ENCODE assay signal across 8 mouse cellular contexts in the genomic region with DNA sequence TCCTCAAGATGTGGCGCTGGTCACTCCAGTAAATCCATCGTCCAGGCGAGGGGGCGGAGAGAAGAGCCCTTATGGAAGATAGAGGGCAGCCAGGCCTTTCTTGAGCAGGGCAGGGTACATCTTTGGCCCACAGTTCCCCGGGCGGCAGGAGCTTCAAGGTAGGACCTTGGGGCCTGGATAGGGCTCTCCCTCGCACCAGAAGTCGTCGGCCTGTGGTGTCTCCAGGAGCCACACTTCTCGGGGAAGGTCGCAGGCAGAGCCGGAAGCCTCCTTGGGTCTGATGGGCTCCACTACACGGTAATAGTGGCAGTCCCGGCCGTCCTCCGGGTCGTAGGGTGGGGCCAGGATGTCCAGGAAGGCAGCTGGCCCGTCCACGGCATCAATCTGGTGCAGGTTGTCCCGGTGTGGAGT. TPM values are rescaled to one million over a fixed set of nuclear protein-coding genes. Genes with fewer than 3 reads are reported as not detected.
A peak's percentile ranks its signal among the peaks of the same experiment; 100 is the strongest.
DNase-seq lines count a peak whose midpoint lies in the region; ATAC-seq and TF ChIP-seq lines count a peak whose summit lies in the region.

No protein-coding gene starts in this region.

- TF ChIP-seq POLR2A in olfactory bulb, adult 2 months (IDR thresholded peaks at IDR 0.05; ENCODE audit: insufficient read depth, low read depth, low read length), result no peak

- H3K4me2 ChIP-seq in embryonic facial prominence, embryonic 15.5 days (replicated peaks), result peak overlapping the region; percentile 93
- peak overlapping the region; percentile 93 for H3K4me2 ChIP-seq in hindbrain, embryonic 12.5 days (replicated peaks)
- H3K4me2 ChIP-seq in liver, embryonic 12.5 days, result peak overlapping the region; percentile 98

- peaks cover 3% of the 10 kb centered on the region; the same call in 1 of the 2 replicates for H3K36me3 ChIP-seq in embryonic facial prominence, embryonic 15.5 days
- no peaks in the 10 kb centered on the region for H3K36me3 ChIP-seq in hindbrain, embryonic 12.5 days
- H3K36me3 ChIP-seq in liver, embryonic 12.5 days, result peaks cover 23% of the 10 kb centered on the region

- TF ChIP-seq CTCF in layer of hippocampus, adult 2 months (conservative IDR thresholded peaks at IDR 0.05), result no peak
- TF ChIP-seq CTCF in olfactory bulb, adult 2 months (IDR thresholded peaks at IDR 0.05; ENCODE audit: insufficient read depth, low read depth, low read length), result no peak

- WGBS in embryonic facial prominence, embryonic 15.5 days, result 2% methylated on average over 20 of the region's 20 CpGs
- WGBS in hindbrain, embryonic 12.5 days, result under 1% methylated on average over 20 of the region's 20 CpGs
- under 1% methylated on average over 20 of the region's 20 CpGs for WGBS in liver, embryonic 12.5 days (ENCODE audit: insufficient replicate concordance)
- WGBS in olfactory bulb, adult 2 months, result 15% methylated on average over 20 of the region's 20 CpGs

- H3K9ac ChIP-seq in embryonic facial prominence, embryonic 15.5 days, result peak overlapping the region; percentile 95
- H3K9ac ChIP-seq in hindbrain, embryonic 12.5 days, result peak overlapping the region; percentile 79
- peak overlapping the region; percentile 95 for H3K9ac ChIP-seq in liver, embryonic 12.5 days

- peak overlapping the region; percentile 95 for H3K27ac ChIP-seq in layer of hippocampus, adult 2 months
- H3K27ac ChIP-seq in embryonic facial prominence, embryonic 15.5 days (replicated peaks), result peak overlapping the region; percentile 96; the same call in 1 of the 2 replicates
- H3K27ac ChIP-seq in hindbrain, embryonic 12.5 days, result peak overlapping the region; percentile 97; the same call in 1 of the 2 replicates
- peak overlapping the region; percentile 90; the same call in 1 of the 2 replicates for H3K27ac ChIP-seq in liver, embryonic 12.5 days
- no peak overlapping the region for H3K27ac ChIP-seq in olfactory bulb, adult 2 months (ENCODE audit: insufficient read depth, low read depth, low read length)

- H3K4me1 ChIP-seq in embryonic facial prominence, embryonic 15.5 days, result peaks cover 22% of the 10 kb centered on the region
- H3K4me1 ChIP-seq in hindbrain, embryonic 12.5 days, result peaks cover 25% of the 10 kb centered on the region
- H3K4me1 ChIP-seq in liver, embryonic 12.5 days, result peaks cover 35% of the 10 kb centered on the region
- peaks cover 10% of the 10 kb centered on the region for H3K4me1 ChIP-seq in olfactory bulb, adult 2 months (ENCODE audit: control insufficient read depth, insufficient read depth, low read length)

- peak overlapping the region; percentile 67 for H3K4me3 ChIP-seq in layer of hippocampus, adult 2 months
- peak overlapping the region; percentile 89 for H3K4me3 ChIP-seq in embryonic facial prominence, embryonic 15.5 days (replicated peaks)
- peak overlapping the region; percentile 66 for H3K4me3 ChIP-seq in hindbrain, embryonic 12.5 days
- peak overlapping the region; percentile 98 for H3K4me3 ChIP-seq in liver, embryonic 12.5 days
- peak overlapping the region; percentile 62 for H3K4me3 ChIP-seq in olfactory bulb, adult 2 months (ENCODE audit: insufficient read depth, low read depth, low read length)

- no peak for DNase-seq in layer of hippocampus, adult 2 months (ENCODE audit: low spot score in 2 of 2)
- DNase-seq in layer of hippocampus, postnatal 10 days (ENCODE audit: low spot score in 2 of 2), result no peak
- DNase-seq in Muller cell, postnatal 12 days (ENCODE audit: inconsistent ontology term), result peak; percentile 35

- H3K27me3 ChIP-seq in embryonic facial prominence, embryonic 15.5 days, result no peaks in the 10 kb centered on the region
- H3K27me3 ChIP-seq in hindbrain, embryonic 12.5 days, result peaks cover 11% of the 10 kb centered on the region; the same call in 1 of the 2 replicates
- no peaks in the 10 kb centered on the region for H3K27me3 ChIP-seq in liver, embryonic 12.5 days (replicated peaks)

- no peaks in the 10 kb centered on the region for H3K9me3 ChIP-seq in embryonic facial prominence, embryonic 15.5 days (replicated peaks)
- no peaks in the 10 kb centered on the region for H3K9me3 ChIP-seq in hindbrain, embryonic 12.5 days (replicated peaks)
- no peaks in the 10 kb centered on the region for H3K9me3 ChIP-seq in liver, embryonic 12.5 days (replicated peaks)

- no peak for ATAC-seq in embryonic facial prominence, embryonic 15.5 days (ENCODE audit: insufficient number of reproducible peaks, low FRiP score, low TSS enrichment, low read depth)
- peak; percentile 6 for ATAC-seq in hindbrain, embryonic 12.5 days (ENCODE audit: low FRiP score)
- ATAC-seq in liver, embryonic 12.5 days, result peak; percentile 17; the same call in 1 of the 2 replicates
- no peak for ATAC-seq in erythroid progenitor cell, adult 5-6 weeks (replicated peaks; ENCODE audit: low FRiP score, poor library complexity, severe bottlenecking)

RNA-seq across cellular contexts. Expression of a gene that starts 0.9 kb away (rescaled TPM):
- 10 to 100 TPM; 32.9 to 34.1 TPM for total RNA-seq in layer of hippocampus, adult 2 months (2021)
- 10 to 100 TPM; 38.7 to 39.2 TPM for total RNA-seq in layer of hippocampus, postnatal 10 days (2021)
- polyA plus RNA-seq in embryonic facial prominence, embryonic 15.5 days (2015; fragmentation: Nextera tagmentation; extraction: Ambion mirVana), result 61.2 and 61.7 TPM in 2 replicates
- 82.2 and 83.2 TPM in 2 replicates for polyA plus RNA-seq in hindbrain, embryonic 12.5 days (2016; fragmentation: Nextera tagmentation; extraction: Ambion mirVana)
- polyA plus RNA-seq in liver, embryonic 12.5 days (2016; fragmentation: Nextera tagmentation; extraction: Ambion mirVana), result 26.0 and 27.2 TPM in 2 replicates
- polyA plus RNA-seq in olfactory bulb, adult 2 months (2012; ENCODE audit: insufficient read depth, insufficient read length, low replicate concordance, missing spikeins), result not detected in 2 replicates
- total RNA-seq in erythroid progenitor cell, adult 5-6 weeks (2015; ENCODE audit: low replicate concordance), result 1.8 and 5.4 TPM in 2 replicates
- total RNA-seq in erythroid progenitor cell, adult 5-6 weeks (2017; ENCODE audit: low replicate concordance), result 1.7 and 6.9 TPM in 2 replicates

RNA-seq across cellular contexts. Expression of a gene that starts 12.6 kb away (rescaled TPM):
- total RNA-seq in layer of hippocampus, adult 2 months (2021), result 1 to 10 TPM; 1.7 to 2.2 TPM
- total RNA-seq in layer of hippocampus, postnatal 10 days (2021), result 1 to 10 TPM; 3.2 to 4.2 TPM
- 5.0 and 5.5 TPM in 2 replicates for polyA plus RNA-seq in embryonic facial prominence, embryonic 15.5 days (2015; fragmentation: Nextera tagmentation; extraction: Ambion mirVana)
- 1.1 and 1.5 TPM in 2 replicates for polyA plus RNA-seq in hindbrain, embryonic 12.5 days (2016; fragmentation: Nextera tagmentation; extraction: Ambion mirVana)
- 0.11 TPM in 1 of 2 replicates, not detected in the other for polyA plus RNA-seq in liver, embryonic 12.5 days (2016; fragmentation: Nextera tagmentation; extraction: Ambion mirVana)
- polyA plus RNA-seq in olfactory bulb, adult 2 months (2012; ENCODE audit: insufficient read depth, insufficient read length, low replicate concordance, missing spikeins), result not detected in 2 replicates
- total RNA-seq in erythroid progenitor cell, adult 5-6 weeks (2015; ENCODE audit: low replicate concordance), result not detected in 2 replicates
- total RNA-seq in erythroid progenitor cell, adult 5-6 weeks (2017; ENCODE audit: low replicate concordance), result 1.4 and 4.7 TPM in 2 replicates

Comparison
In these comparisons a context has a peak if more than half of its experiments do, and no peak if none do; other contexts are left out.
1. ATAC-seq: peak in hindbrain, embryonic 12.5 days (single experiment) and liver, embryonic 12.5 days (single experiment); none in embryonic facial prominence, embryonic 15.5 days (single experiment) and erythroid progenitor cell, adult 5-6 weeks (single experiment).
2. Peak in every context shown above with its lines, with median percentiles within 50 percentile points of each other: H3K4me3 ChIP-seq, H3K4me2 ChIP-seq and H3K9ac ChIP-seq.